Mouse (Mus musculus) ES-Bruce4 (cell line): ENCODE data around the gene Emp1.

Source experiments
- CTCF ChIP-seq: IDR thresholded peaks from one replicate; pipeline ENCODE4 v1.8.1; 2011; ENCODE audit warnings: low read depth, low read length
- POLR2A ChIP-seq: IDR thresholded peaks from one replicate; pipeline ENCODE4 v1.8.1; 2011; ENCODE audit warnings: low read length; ENCODE audit not compliant: insufficient read depth

- TF ChIP-seq CTCF (peak; percentile 14), POLR2A (no peak)
Observed at GRCm38 (mm10) chr6:135397089-135397488, 34.7 kb downstream of the Emp1 start.
